Mouse (Mus musculus): ENCODE results near the gene Ccdc84.
A peak's percentile ranks its signal among the peaks of the same experiment; 100 is the strongest.
"Not testable (repeated sequence)": the region's sequence is repeated elsewhere in the genome, so short reads cannot be mapped to it uniquely, and the experiment has no call there.

Gene Ccdc84

DNA sequence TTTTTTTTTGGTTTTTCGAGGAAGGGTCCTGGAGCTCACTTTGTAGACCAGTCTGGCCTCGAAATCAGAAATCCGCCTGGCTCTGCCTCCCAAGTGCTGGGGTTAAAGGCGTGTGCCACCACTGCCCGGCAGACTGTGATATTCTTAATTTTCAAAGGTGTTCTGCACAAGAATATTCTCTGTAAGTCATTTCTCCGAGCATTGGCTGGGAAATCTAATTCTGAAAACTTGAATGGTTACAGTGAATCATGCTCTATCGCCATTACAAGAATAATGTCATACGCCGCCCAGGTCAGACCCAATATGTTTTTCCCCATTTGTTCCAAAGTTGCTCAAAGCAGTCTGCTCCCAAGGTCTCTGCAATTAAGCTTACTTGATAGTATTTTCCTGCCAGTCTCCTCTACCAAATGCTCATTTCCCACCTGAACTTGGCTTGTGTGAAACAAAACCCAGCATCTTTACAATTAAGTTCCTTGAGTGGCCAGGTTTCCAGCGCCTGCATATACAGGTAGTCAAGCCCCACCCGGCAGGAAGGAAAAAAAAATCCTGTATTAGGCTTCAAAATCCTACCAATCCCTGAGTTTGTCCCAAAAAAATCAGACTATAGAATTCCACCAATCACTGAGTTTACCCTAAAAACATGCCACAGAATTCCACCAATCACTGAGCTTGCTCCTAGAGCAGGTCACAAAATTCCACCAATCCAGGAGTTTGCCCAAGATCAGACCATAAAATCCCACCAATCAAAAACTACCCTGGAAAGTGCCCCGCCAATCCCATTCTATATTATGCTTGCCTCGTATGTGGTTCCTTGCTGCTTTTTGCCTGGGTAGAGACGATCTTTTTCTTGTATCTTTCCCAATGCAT lies at the start of gene Ccdc84:
Gene Ccdc84, minus strand, starts transcription at position 51 of the 867 bp plus-strand sequence.
- DNase-seq (ENCODE audit: low spot score) = no peak

- DNase-seq (ENCODE audit: low spot score) = no peak
Measured at GRCm38 (mm10) chr9:44461950-44462349, 43.6 kb upstream of the Ccdc84 start.

DNA sequence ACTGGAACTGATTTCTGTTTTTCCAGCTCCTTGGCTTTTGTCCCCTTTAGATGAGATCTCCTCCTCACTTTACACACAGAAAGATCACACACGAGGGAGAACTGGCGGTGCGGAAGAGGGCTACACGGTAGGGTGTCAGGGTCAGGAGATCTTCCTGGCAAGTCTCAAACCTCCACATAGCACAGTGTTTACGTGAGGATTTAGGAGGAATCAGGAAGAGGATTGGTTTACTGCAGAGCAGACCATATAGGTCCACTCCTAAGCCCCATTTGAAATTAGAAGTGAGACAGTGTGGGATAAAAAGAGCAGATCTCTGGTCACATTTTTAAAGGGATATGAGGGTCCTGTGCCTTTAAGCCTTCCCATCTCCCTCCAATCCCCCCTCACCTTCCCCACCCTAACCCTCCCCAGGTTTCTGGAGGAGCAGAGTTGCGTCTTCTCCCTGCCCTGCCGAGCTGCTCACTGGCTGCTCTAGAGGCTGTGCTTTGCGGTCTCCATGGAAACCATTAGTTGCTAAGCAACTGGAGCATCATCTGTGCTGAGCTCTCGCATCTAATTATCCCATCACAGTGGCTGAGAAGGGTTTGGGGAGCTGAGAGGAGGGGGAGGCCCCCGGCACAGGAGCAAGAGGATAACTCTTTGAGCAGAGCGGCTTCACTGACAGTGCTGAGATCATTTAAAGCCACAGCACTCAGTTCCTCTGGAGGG lies 38.8 kb upstream of the Ccdc84 start:
- DNase-seq (ENCODE audit: low spot score) = peak; percentile 28

- DNase-seq (ENCODE audit: low spot score) = no peak
Measured at GRCm38 (mm10) chr9:44454891-44455220, 36.5 kb upstream of the Ccdc84 start, which contains the start of gene Upk2. Upk2 (minus strand) TSS chr9:44454976.

GRCm38 (mm10) chr9:44454132-44454890 lies 35.9 kb upstream of the Ccdc84 start:
- peak; percentile 91 for DNase-seq (ENCODE audit: low spot score)

DNA sequence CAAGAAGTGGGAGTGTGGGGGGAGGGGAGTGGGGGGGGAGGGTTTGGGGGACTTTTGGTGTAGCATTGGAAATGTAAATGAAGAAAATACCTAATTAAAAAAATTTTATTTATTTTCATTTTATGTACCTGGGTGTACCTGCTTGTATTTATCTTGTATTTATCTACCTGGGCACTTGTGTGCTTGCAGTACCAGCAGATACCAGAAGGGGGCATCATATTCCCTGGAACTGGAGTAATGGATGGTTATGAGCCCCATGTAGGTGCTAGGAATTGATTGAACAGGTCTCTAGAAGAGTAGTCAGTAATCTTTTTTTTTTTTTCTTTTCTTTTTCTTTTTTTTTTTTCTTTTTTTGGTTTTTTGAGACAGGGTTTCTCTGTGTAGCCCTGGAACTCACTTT lies 32.0 kb upstream of the Ccdc84 start:
- DNase-seq (ENCODE audit: low spot score) = no peak

- not testable (repeated sequence) for DNase-seq (ENCODE audit: low spot score)
Measured at GRCm38 (mm10) chr9:44444402-44445025, 26.1 kb upstream of the Ccdc84 start.

DNA sequence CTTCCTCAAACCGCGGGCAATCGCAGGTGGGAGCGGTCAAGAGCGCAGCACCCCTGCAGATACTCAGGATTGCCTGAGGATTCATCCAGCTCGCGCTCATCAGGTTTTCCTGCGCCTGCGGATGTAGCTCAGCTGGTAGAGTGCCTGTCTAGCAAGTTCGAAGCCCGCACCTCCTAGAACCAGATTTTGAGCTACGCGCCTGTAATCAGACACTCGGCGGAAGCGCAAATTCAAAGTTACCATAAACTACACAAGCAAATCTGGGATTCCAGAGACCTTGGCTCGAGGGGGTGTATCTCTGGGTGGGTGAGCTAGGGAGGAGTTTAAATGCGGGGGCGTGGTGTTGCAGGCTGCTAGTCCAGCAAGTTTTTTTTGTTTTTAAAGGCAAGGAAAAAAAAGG lies 22.6 kb upstream of the Ccdc84 start, which contains the start of gene Foxr1:
Gene Foxr1, minus strand, starts transcription at position 176 of the 400 bp plus-strand sequence.
- DNase-seq (ENCODE audit: low spot score) = no peak

DNA sequence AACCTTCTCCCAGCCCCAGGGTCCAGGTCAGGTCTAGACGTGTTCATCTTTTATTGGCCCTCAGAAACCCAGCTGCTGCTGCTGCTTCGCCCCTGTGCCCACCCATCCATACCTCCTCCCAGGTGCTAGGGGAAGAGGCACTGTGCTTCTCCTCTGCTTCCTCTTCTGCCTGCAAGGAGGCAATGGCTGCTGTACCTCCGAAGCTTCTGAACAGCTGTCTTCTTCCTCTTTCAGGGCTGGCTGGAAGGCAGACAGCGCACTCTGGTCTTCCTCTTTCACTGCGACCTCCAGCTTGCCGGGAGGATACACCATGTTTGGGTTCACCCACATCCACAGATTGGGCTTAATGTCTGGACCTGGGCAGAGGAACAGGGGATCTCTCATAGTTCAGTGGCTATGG lies 17.4 kb upstream of the Ccdc84 start:
- DNase-seq (ENCODE audit: low spot score) = no peak

GRCm38 (mm10) chr9:44432577-44433185 lies 14.3 kb upstream of the Ccdc84 start:
- DNase-seq (ENCODE audit: low spot score) = no peak

DNA sequence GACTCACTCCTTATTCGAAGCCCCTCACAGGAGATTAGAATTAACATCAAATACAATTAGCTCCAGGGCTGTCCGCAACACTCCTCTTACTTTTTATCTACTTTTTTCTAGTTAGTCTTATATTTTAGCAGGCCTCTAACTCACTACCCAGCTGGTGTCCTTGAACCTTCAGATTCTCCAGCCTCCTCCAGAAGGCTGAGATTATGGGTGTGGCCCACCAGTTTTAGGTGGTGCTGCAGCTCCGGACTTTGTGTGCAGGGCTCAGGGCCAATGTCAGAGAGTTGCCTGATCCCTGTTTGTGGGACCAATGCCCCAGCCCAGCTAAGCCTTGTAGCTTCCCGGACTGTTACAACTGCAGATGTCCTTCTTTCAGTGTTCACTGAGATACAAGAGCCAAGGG lies 5.2 kb upstream of the Ccdc84 start:
- no peak for DNase-seq (ENCODE audit: low spot score)

GRCm38 (mm10) chr9:44420280-44420898 lies 2.0 kb upstream of the Ccdc84 start:
- DNase-seq (ENCODE audit: low spot score) = no peak

DNA sequence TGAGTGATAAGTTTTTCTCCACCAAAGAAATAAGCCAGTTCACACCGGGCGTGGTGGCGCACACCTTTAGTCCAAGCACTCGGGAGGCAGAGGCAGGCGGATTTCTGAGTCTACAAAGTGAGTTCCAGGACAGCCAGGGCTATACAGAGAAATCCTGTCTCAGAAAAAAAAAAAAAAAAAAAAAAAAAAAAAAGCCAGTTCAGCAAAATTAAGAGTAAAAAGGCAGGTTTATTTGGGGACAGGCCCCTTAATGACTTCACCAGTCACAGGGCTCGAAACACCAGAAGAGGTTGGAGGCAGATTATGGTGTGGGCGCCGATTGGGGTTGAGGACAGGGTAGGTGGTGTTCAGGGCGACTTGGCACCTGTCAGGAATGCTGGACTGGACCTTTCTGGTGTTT lies 1.4 kb upstream of the Ccdc84 start:
- not testable (repeated sequence) for DNase-seq (ENCODE audit: low spot score)

- peak; percentile 96 for DNase-seq (ENCODE audit: low spot score)
Measured at GRCm38 (mm10) chr9:44417892-44418363, 441 bp downstream of the Ccdc84 start.

DNA sequence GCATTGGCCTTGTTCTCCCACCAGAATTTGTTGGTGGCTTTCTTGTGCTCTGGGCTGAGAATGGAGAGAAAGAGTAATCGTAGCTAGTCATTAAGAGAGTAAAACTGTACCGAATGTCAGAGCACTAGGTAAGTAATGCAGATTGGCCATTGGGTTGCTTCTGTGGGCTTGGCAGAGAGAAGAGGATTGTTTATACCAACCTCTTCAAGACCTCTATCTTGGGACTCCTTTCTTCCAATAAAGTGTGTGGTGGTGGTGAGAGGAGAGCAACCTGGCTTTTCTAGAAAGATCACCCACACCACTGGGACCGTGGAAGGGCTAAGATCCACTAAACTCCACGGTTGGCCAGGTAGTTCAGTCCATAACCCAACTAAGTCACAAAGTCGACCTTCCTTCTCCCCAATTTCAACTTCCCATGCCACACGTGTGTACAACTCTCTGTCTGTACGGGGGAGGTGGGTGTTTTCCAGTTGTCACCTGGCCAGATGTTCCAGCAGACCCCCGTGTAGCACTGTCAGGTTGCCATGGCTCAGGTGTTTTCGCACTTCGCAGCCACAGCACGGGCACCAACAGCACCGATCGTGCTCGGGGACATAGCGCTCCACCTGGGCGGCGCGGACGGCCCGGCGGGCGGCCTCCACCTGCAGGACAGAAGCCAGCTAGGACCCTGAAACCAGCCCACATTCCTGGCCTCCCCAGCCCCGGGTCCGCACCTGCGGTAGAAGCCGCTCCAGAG lies 1.0 kb downstream of the Ccdc84 start:
- no peak for DNase-seq (ENCODE audit: low spot score)

DNA sequence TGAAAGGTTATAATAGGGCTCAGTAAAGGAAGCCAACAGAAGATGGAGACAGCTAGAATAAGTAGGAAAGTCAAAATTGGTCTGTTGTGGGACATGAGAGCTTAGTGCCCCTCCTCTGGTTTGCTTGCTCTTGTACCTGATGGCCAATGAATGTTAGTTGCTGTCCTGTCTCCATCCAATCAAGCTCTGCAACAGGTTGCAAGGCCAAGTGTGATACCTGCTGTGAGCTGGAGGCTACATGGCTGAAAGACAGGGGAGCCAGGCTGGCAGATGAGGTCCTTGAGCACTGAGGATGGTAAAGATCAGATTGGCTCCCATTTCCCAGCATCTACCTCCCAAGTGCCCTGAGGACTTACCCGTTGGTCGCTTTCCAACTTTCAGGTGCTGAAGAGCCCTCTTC lies 5.6 kb downstream of the Ccdc84 start:
- DNase-seq (ENCODE audit: low spot score) = no peak

GRCm38 (mm10) chr9:44412306-44412705 lies 6.1 kb downstream of the Ccdc84 start:
- no peak for DNase-seq (ENCODE audit: low spot score)

- no peak for DNase-seq (ENCODE audit: low spot score)
Measured at GRCm38 (mm10) chr9:44411601-44412130, 6.7 kb downstream of the Ccdc84 start.

DNA sequence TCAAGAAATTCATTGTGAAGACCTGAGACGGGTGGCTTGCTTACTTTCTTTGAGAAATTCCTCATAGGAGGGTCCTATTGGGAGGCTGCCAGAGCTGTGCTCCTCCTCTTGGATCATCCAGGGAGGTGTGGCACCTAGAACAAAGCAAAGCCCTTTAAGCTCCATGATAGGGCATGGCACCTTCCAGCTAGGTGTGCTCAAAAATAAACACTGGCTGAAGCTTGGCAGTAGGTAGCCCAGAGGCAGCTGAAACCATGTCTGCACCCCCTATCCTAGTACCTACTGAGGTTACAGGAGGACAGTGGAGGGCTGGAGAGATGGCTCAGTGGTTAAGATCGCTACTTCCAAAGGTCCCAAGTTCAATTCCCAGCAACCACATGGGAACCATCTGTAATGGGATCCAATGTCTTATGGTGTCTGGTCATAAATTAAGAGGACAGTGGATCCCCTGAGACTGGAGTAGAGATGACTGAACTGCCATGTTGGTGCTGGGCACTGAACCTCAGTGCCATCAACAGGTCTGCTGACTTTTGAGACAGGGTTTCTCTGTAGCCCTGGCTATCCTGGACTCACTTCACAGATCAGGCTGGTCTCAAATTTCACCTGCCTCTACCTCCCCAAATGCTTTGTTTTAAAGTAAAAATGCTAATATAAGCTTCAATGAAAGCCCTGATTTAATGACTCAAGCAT lies 7.6 kb downstream of the Ccdc84 start:
- no peak for DNase-seq (ENCODE audit: low spot score)
